Mouse (Mus musculus) neural tube, embryonic 11.5 days (tissue): ENCODE measurements around the gene Mog. TPM values are rescaled to one million over a fixed set of nuclear protein-coding genes. Genes with fewer than 3 reads are reported as not detected.

Source experiments
- ATAC-seq: fragments of 200-750 bp; cut with Nextera tagmentation; 2 replicates; pipeline ENCODE4 v1.8.0; 2017; ENCODE audit warnings: moderate number of reproducible peaks, mild to moderate bottlenecking, moderate TSS enrichment, moderate library complexity; ENCODE audit not compliant: insufficient read depth, low FRiP score, low TSS enrichment
- DNase-seq: peaks from one replicate; pipeline ENCODE4 v3.0.0-alpha.2; 2015; ENCODE audit warnings: low spot score
- H3K27ac ChIP-seq: fragments of 300-500 bp; sonication (generic); 2 replicates; pipeline ENCODE4 v1.5.1; 2014; ENCODE audit warnings: low read depth, mild to moderate bottlenecking, low read length
- H3K27me3 ChIP-seq: fragments of 300-500 bp; sonication (generic); 2 replicates; pipeline ENCODE4 v1.6.1; 2014; ENCODE audit warnings: mild to moderate bottlenecking, low read length, mixed read lengths; ENCODE audit not compliant: control insufficient read depth, insufficient read depth
- H3K36me3 ChIP-seq: fragments of 300-500 bp; sonication (generic); 2 replicates; pipeline ENCODE4 v1.6.1; 2014; ENCODE audit warnings: mild to moderate bottlenecking, low read length, moderate library complexity, mixed read lengths; ENCODE audit not compliant: control insufficient read depth, insufficient read depth
- H3K4me1 ChIP-seq: fragments of 300-500 bp; sonication (generic); 2 replicates; pipeline ENCODE4 v1.6.1; 2014; ENCODE audit warnings: low read length, mixed read lengths; ENCODE audit not compliant: control insufficient read depth, insufficient read depth
- H3K4me2 ChIP-seq: fragments of 300-500 bp; sonication (generic); 2 replicates; pipeline ENCODE4 v1.6.1; 2014; ENCODE audit warnings: low read depth, mild to moderate bottlenecking, moderate library complexity
- H3K4me3 ChIP-seq: fragments of 300-500 bp; sonication (generic); 2 replicates; pipeline ENCODE4 v1.5.1; 2014; ENCODE audit warnings: low read depth, low read length
- H3K9ac ChIP-seq: fragments of 300-500 bp; sonication (generic); 2 replicates; pipeline ENCODE4 v1.6.1; 2014; ENCODE audit warnings: mild to moderate bottlenecking, low read length
- H3K9me3 ChIP-seq: fragments of 300-500 bp; sonication (generic); 2 replicates; pipeline ENCODE4 v1.6.1; 2016; ENCODE audit warnings: low read length; ENCODE audit not compliant: control insufficient read depth
- WGBS: fragments of 180-500 bp; shearing (Covaris S2); extraction: QIAGEN DNeasy Blood & Tissue Kit; methylation state at CpG from one replicate; pipeline ENCODE4 v1.1.7; 2014; 5-methylcytosine and 5-hydroxymethylcytosine counted together
- polyA plus RNA-seq: library from polyadenylated mRNA; unstranded; fragments of >200 nt; fragmentation: Nextera tagmentation; extraction: Ambion mirVana; gene quantifications from 2 replicates; pipeline ENCODE4 v1.2.1, GENCODE M21; 2014

Mog gene
- 0.23 and 0.40 TPM in 2 replicates for polyA plus RNA-seq

DNA sequence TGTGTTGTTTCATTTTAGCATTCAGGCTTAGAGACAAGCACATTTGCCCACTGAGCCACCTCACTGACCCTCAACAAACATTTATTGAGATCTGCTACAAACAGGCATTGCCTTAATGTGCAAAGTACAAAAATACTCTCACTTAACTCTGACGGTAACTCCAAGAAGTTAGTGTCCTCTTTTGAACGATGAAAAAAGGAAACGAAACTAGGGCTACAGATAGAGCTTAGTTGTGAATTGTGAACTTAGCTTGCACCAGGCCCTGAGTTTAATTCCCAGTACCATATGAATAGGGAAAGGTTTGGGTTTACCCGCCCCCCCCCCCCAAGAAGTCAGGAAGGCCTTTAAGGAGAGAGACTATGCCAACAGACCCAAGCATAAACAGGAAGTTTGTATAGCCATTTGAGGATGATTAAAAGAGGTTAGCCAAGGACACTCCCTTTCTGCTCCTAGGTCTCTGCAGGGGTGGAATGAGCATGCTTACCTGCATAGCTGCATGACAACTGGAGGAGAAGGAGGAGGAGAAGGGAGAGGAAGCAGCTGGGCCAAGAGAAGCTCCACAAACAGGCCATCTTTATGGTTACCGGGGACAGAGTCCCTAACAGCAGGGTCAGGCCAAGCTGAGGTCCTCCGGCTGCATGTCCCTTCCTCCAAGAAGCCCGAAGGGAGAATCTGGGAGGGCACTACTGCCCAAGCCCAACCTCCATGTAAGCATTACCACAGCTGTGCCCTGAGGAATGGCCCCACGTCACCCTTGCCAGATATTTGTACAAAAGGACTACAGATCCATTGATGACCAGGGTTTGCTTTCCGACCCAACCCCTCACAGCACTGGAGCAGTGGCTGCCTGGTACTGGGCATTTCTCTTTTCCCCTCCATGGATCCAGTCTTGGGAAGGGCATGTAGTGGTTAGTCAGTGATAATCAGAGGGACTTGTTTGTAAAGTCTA is at the start of gene Mog:
Gene Mog, minus strand, starts transcription at position 771 of the 949 bp plus-strand sequence.
- no peaks in the 10 kb centered on the region for H3K4me1 ChIP-seq
- WGBS, result 69% methylated on average over 9 of the region's 9 CpGs
- H3K27me3 ChIP-seq, result no peaks in the 10 kb centered on the region
- no peak within 1 kb of the TSS for H3K9ac ChIP-seq
- no peak within 1 kb of the TSS for H3K4me3 ChIP-seq
- DNase-seq (no peak), ATAC-seq (no peak)
- H3K9me3 ChIP-seq, result no peaks in the 10 kb centered on the region
- no peak within 1 kb of the TSS for H3K27ac ChIP-seq
- no peak within 1 kb of the TSS for H3K4me2 ChIP-seq
- no peaks in the 10 kb centered on the region for H3K36me3 ChIP-seq

DNA sequence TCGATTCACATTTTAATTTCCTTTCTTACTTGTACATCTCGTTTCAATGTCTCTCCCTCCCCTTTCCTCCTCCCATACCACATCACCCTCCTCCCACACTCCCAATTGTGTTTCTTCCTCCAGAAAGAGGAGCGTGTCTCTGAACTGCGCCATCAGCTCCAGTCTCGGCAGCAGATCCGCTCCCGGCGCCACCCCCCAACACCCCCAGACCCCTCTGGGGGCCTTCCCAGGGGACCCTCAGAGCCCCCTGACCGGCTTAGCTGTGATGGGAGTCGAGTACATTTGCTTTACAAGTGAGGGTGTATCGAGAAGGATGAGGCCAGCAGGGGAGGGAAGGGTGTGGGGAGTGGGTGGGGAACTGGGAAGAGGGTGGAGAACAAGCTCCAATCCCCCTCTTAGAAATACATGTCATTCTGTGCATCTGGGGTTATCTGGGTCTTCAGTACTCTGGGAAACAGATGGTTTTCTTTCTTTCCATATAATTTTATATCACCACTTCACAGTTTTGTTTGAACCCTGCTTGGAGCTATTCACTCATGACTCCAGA is 49.6 kb upstream of the Mog start:
- no peak overlapping the region for H3K4me2 ChIP-seq
- H3K27ac ChIP-seq, result no peak overlapping the region
- DNase-seq (no peak), ATAC-seq (no peak)
- no peaks in the 10 kb centered on the region for H3K4me1 ChIP-seq
- 57% methylated on average over 11 of the region's 11 CpGs for WGBS
- H3K9ac ChIP-seq, result no peak overlapping the region
- H3K4me3 ChIP-seq, result no peak overlapping the region
- H3K27me3 ChIP-seq, result no peaks in the 10 kb centered on the region
- peaks cover 4% of the 10 kb centered on the region for H3K36me3 ChIP-seq
- no peaks in the 10 kb centered on the region for H3K9me3 ChIP-seq

DNA sequence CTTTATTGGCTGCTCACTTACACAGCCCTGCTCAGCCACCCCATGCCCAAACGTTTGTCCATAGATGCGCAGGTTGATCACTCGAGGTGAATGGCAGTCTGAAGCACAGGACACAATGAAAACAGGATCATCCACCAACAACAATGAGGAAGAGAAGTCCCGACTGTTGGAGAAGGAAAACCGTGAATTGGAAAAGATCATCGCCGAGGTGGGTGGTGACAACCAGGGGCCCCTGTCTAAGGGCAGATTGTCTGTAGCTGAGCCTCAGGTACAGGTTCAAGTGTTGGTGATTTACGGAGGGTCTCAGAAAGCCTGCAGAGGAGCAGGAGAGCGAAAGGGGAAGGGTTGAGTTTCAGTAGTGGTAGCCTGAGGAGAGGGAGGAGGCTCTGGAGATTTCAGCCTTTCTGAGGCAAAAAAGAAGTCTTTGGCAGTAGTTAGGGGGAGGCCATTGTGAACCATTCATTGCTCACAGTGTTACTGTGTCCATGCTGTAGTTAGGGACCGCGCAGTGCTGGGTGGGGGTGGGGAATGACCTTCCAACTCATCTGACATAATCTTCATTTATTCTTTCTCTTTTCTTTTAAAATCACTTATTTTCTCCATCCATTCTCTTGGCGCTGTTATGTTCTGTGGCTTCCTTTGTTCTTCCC is 49.0 kb upstream of the Mog start:
- Histone ChIP-seq H3K4me1 (no peaks in the 10 kb centered on the region), H3K4me2 (no peak overlapping the region), H3K36me3 (peaks cover 4% of the 10 kb centered on the region), H3K9ac (no peak overlapping the region), H3K27me3 (no peaks in the 10 kb centered on the region), H3K9me3 (no peaks in the 10 kb centered on the region), H3K27ac (no peak overlapping the region), H3K4me3 (no peak overlapping the region)
- no peak for ATAC-seq
- 75% methylated on average over 12 of the region's 12 CpGs for WGBS
- DNase-seq, result no peak

DNA sequence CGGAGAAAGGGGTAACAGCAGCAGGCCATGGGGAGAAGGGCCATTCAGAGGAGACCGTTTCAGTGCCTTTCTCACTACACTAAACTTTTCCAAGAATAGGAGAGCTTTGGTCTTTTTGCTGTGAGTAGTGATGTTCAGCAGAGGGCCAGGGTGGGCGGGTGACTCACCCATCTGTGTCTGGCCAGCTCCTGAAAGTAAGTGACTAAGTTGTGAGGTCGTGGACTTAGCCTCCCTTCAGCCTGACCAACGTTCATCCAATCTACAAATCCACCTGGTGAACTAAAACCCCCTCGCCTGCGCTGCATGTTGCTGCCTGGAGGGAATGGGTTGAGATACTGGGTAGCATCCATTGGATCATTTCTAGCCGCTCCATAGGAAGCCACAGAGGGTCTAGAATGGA is 46.9 kb upstream of the Mog start:
- H3K4me3 ChIP-seq, result no peak overlapping the region
- 91% methylated on average over 8 of the region's 8 CpGs for WGBS
- H3K27me3 ChIP-seq, result no peaks in the 10 kb centered on the region
- H3K9ac ChIP-seq, result no peak overlapping the region
- no peak for ATAC-seq
- H3K4me1 ChIP-seq, result no peaks in the 10 kb centered on the region
- no peak overlapping the region for H3K27ac ChIP-seq
- H3K4me2 ChIP-seq, result no peak overlapping the region
- no peak for DNase-seq
- H3K36me3 ChIP-seq, result peaks cover 6% of the 10 kb centered on the region
- no peaks in the 10 kb centered on the region for H3K9me3 ChIP-seq

DNA sequence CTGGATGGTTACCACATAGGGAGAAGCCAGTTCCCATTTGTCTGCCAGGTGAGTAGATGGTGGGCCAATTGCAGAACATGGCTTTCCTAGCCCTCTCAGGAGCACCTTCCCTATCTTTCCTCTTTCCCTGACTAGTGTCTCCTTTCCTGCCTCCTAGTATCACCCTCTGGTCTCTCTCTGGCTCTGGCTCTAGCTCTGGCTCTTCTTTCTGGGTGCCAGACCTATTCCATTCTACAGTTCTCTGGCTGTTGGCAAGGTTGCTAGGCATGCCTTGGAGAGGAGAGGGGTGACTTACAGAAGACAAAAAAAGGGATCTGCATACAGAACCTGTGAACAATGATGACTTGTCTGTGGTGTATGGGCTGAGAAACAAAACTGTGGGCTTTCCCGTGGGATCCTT is 44.7 kb upstream of the Mog start:
- Histone ChIP-seq H3K4me2 (no peak overlapping the region), H3K36me3 (peaks cover 8% of the 10 kb centered on the region)

DNA sequence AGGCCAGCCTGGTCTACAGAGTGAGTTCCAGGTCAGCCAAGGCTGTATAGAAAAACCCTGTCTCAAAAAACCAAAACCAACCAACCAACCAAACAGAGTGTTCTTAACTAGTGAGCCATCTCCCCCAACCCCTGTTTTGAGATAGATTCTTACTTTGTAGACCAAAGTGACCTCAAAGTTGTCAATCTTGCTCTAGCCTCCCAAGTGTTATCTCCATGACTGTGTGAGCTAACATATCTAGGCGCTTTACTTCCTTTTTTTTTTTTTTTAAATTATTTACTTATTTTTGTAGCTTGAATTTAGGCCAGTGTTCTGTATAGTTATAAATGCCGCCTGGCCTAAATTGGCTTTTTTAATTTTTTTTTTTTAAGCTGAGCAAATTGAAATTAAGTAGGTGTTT is 42.8 kb upstream of the Mog start:
- Histone ChIP-seq H3K36me3 (peaks cover 11% of the 10 kb centered on the region), H3K4me2 (no peak overlapping the region), H3K9me3 (no peaks in the 10 kb centered on the region), H3K27ac (no peak overlapping the region), H3K9ac (no peak overlapping the region), H3K4me3 (no peak overlapping the region), H3K27me3 (no peaks in the 10 kb centered on the region), H3K4me1 (no peaks in the 10 kb centered on the region)
- ATAC-seq (no peak), DNase-seq (no peak)
- 95% methylated on average over 2 of the region's 2 CpGs for WGBS

More for the DNA sequence above, 44.7 kb upstream of the Mog start:
- no peak for ATAC-seq
- Histone ChIP-seq H3K4me3 (no peak overlapping the region), H3K4me1 (no peaks in the 10 kb centered on the region), H3K27me3 (no peaks in the 10 kb centered on the region), H3K27ac (no peak overlapping the region), H3K9me3 (no peaks in the 10 kb centered on the region), H3K9ac (no peak overlapping the region)
- DNase-seq, result no peak
- 93% methylated on average over 1 of the region's 1 CpGs for WGBS

DNA sequence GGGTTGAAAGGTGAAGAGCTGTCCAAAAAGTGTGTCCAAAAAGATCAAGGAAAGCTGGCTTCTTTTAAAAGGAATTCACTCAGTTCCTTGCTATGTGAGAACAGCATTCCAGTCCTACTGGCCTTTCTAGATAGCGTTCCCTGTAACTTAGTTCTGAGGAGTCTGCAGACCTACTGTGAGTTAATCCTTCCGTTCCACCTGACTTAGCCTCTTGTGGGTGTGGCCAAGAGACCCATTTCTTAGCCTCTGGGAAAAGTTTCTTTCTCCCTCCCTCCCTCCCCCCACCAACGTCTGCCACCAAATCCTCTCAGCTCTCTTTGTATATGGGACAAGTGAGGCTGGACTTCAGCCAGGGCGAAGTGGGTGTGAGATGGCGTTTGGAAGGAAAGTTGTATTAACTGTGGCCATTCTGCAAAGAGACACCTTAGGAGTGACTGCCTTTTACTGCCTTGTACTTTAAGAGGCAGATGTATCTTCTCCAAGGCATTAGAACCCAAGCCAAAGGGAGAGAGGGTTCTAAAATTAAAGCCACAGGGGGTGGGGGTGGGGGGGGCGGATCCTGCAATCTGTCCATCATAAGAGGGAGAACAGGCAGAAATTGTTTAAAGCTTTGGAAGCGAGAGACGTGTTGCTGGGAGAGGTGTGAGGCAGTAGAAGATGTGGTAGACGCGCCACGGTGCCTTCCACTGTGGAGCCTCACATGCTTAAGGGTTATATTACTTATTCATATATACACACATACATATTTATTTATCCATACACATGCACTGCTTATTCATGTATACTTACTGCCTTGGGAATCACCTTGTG is 40.7 kb upstream of the Mog start:
- Histone ChIP-seq H3K36me3 (peaks cover 8% of the 10 kb centered on the region; the same call in 1 of the 2 replicates), H3K9ac (no peak overlapping the region), H3K27ac (no peak overlapping the region), H3K27me3 (no peaks in the 10 kb centered on the region), H3K4me2 (no peak overlapping the region), H3K4me1 (no peaks in the 10 kb centered on the region), H3K9me3 (no peaks in the 10 kb centered on the region), H3K4me3 (no peak overlapping the region)
- 88% methylated on average over 11 of the region's 11 CpGs for WGBS
- no peak for DNase-seq
- ATAC-seq, result no peak

DNA sequence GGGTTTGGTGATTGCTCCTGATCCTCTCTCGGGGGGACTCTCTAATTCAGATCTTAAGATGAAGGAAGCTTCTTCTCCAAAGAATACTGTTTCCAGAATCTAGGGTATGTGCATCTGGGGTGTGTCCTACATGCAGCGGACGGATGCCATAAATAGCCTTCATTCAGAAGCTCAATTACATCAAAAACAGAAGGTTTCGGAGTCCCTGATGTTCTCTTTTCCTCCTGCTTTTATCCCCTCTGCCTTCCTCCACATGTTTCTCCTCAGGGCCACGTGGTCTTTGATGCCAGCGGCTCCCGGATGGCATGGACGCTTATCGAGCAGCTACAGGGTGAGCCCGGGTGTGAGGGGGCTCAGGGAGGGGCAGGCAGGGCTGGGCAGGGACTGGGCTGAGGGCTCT is 39.9 kb upstream of the Mog start:
- no peak overlapping the region for H3K9ac ChIP-seq
- no peaks in the 10 kb centered on the region for H3K4me1 ChIP-seq
- no peak for DNase-seq
- ATAC-seq, result no peak
- 85% methylated on average over 10 of the region's 10 CpGs for WGBS
- no peaks in the 10 kb centered on the region for H3K27me3 ChIP-seq
- no peak overlapping the region for H3K4me3 ChIP-seq
- H3K9me3 ChIP-seq, result no peaks in the 10 kb centered on the region
- H3K27ac ChIP-seq, result no peak overlapping the region
- H3K36me3 ChIP-seq, result peaks cover 8% of the 10 kb centered on the region; the same call in 1 of the 2 replicates
- no peak overlapping the region for H3K4me2 ChIP-seq
